Mouse (Mus musculus) lung, adult 2 months (tissue): ENCODE results near the gene Prrt4.

ENCODE experiments used
- CTCF ChIP-seq: fragments of 200-500 bp; IDR thresholded peaks from 2 replicates; pipeline ENCODE4 v1.5.1; 2011; ENCODE audit warnings: mild to moderate bottlenecking, low read length, control low read depth; ENCODE audit not compliant: insufficient read depth
- POLR2A ChIP-seq: fragments of 200-500 bp; IDR thresholded peaks from 2 replicates; pipeline ENCODE4 v1.6.1; 2011; ENCODE audit warnings: low read depth, mild to moderate bottlenecking, control low read depth, low read length, borderline replicate concordance; ENCODE audit errors: extremely low read depth

GRCm38 (mm10) chr6:29160786-29161185 is 18.6 kb downstream of the Prrt4 start:
- TF ChIP-seq POLR2A (no peak), CTCF (no peak)
